In the genomic region with DNA sequence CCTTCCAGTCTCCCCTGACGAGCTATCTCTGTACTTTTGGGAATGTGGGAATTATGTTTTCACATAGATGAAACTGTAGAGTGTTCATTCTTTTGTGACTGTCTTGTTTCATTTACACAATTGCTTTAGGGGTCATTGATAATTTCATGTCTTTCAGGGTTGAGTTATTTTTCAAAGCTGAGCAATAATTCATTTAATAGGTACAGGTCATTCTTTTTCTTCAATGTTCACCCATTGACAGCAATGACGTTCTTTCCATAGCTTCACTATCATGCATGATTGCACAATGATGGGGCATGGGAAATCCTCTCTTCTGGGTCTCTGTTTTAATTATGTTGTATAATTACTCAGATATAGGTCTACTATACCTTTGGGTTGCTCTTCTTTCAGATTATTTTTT, we compare ENCODE assay signal across 24 mouse cellular contexts.
A peak's percentile ranks its signal among the peaks of the same experiment; 100 is the strongest.
DNase-seq lines count a peak whose midpoint lies in the region; ATAC-seq lines count a peak whose summit lies in the region.
"Had no signal": no experiment of that assay in that cellular context is flagged by ENCODE, and none has a peak within 500 bp of the region (broad histone marks: within the 10 kb centered on the region; RNA-seq: fewer than 3 reads in every experiment).

No protein-coding gene starts in this region.

- H3K4me1 ChIP-seq in embryonic facial prominence, embryonic 14.5 days (ENCODE audit: control insufficient read depth, insufficient read depth, low read length), result no peaks in the 10 kb centered on the region
- H3K4me1 ChIP-seq in embryonic facial prominence, embryonic 10.5 days, result no peaks in the 10 kb centered on the region

- no peaks in the 10 kb centered on the region for H3K9me3 ChIP-seq in embryonic facial prominence, embryonic 14.5 days (ENCODE audit: control insufficient read depth, low read length)
- H3K9me3 ChIP-seq in embryonic facial prominence, embryonic 10.5 days, result no peaks in the 10 kb centered on the region

- H3K4me2 ChIP-seq in embryonic facial prominence, embryonic 14.5 days (ENCODE audit: low read depth, low read length), result no peak overlapping the region

- H3K27me3 ChIP-seq in embryonic facial prominence, embryonic 14.5 days (replicated peaks; ENCODE audit: control insufficient read depth, insufficient read depth, low read length), result no peaks in the 10 kb centered on the region
- H3K27me3 ChIP-seq in embryonic facial prominence, embryonic 10.5 days (replicated peaks; ENCODE audit: low read depth, poor library complexity, severe bottlenecking), result no peaks in the 10 kb centered on the region
- H3K27me3 ChIP-seq: CH12.LX, Patski had no signal

- no peak for ATAC-seq in embryonic facial prominence, embryonic 14.5 days (ENCODE audit: low read depth)
- ATAC-seq: activated CD4-positive, CD25-positive, alpha-beta regulatory T cell, adult 4 months; CD4-positive, CD25-positive, alpha-beta regulatory T cell, adult 4 months; Patski had no signal

- no peaks in the 10 kb centered on the region for H3K36me3 ChIP-seq in embryonic facial prominence, embryonic 14.5 days (ENCODE audit: control insufficient read depth, insufficient read depth, low read length)
- no peaks in the 10 kb centered on the region for H3K36me3 ChIP-seq in embryonic facial prominence, embryonic 10.5 days (replicated peaks)
- H3K36me3 ChIP-seq: G1E had no signal

- no peak overlapping the region for H3K4me3 ChIP-seq in embryonic facial prominence, embryonic 14.5 days (ENCODE audit: low read depth, low read length)
- H3K4me3 ChIP-seq in embryonic facial prominence, embryonic 10.5 days, result no peak overlapping the region

- H3K9ac ChIP-seq in embryonic facial prominence, embryonic 14.5 days (ENCODE audit: low read depth, low read length), result no peak overlapping the region

- no peak overlapping the region for H3K27ac ChIP-seq in embryonic facial prominence, embryonic 14.5 days (replicated peaks; ENCODE audit: low read depth, low read length)
- no peak overlapping the region for H3K27ac ChIP-seq in embryonic facial prominence, embryonic 10.5 days (replicated peaks)

- peak; percentile 8 for DNase-seq in embryonic facial prominence, embryonic 14.5 days (ENCODE audit: low spot score)
- DNase-seq in embryonic facial prominence, embryonic 10.5 days (ENCODE audit: low spot score), result no peak
- DNase-seq in Muller cell, postnatal 12 days (ENCODE audit: inconsistent ontology term), result peak; percentile 82
- DNase-seq in retina, embryonic 14.5 days (ENCODE audit: low spot score), result peak; percentile 86
- DNase-seq in retina, postnatal 1 day, result peak; percentile 86
- no peak for DNase-seq in spleen, postnatal 36 days (ENCODE audit: low spot score in 2 of 2)
- DNase-seq in adipocyte (ENCODE audit: low spot score), result no peak
- DNase-seq in urinary bladder, adult 18-20 months (ENCODE audit: low spot score in 2 of 2), result no peak
- DNase-seq: adrenal gland, adult 2 months; adrenal gland, adult 8-10 months; adrenal gland, postnatal 10 days; adrenal gland, postnatal 14 days; adrenal gland, postnatal 25 days; adrenal gland, postnatal 36 days; B cell, adult 2 months; cerebellum, adult 11 months; cerebellum, adult 11-12 months; cerebellum, adult 18-20 months; cerebellum, adult 2 months had no signal

- 61% methylated on average over 2 of the region's 2 CpGs for WGBS in embryonic facial prominence, embryonic 14.5 days
- WGBS in embryonic facial prominence, embryonic 10.5 days, result 71% methylated on average over 2 of the region's 2 CpGs

Comparison
In these comparisons a context has a peak if more than half of its experiments do, and no peak if none do; other contexts are left out.
1. DNase-seq: peak in embryonic facial prominence, embryonic 14.5 days (single experiment), Muller cell, postnatal 12 days (single experiment), retina, embryonic 14.5 days (single experiment) and retina, postnatal 1 day (single experiment); none in embryonic facial prominence, embryonic 10.5 days (single experiment), spleen, postnatal 36 days (0 of 2), adipocyte (single experiment) and urinary bladder, adult 18-20 months (0 of 2).